Mouse (Mus musculus): ENCODE measurements around the gene Cxcr5.

Cxcr5 gene

GRCm38 (mm10) chr9:44510355-44510871 is 51.3 kb downstream of the Cxcr5 start:
- peak in 1 of 2 experiments; percentile 31 for DNase-seq (ENCODE audit: inconsistent age in 2 of 2, low spot score in 1 of 2)

- peak; percentile 90 to 97 for DNase-seq (ENCODE audit: inconsistent age in 2 of 2, low spot score in 1 of 2)
These were observed 52.0 kb downstream of the Cxcr5 start for GRCm38 (mm10) chr9:44509487-44510354.

- peak; percentile 20 to 40 for DNase-seq (ENCODE audit: inconsistent age in 2 of 2, low spot score in 1 of 2)
These were observed 52.8 kb downstream of the Cxcr5 start for GRCm38 (mm10) chr9:44508721-44509486.

GRCm38 (mm10) chr9:44508124-44508619 is 53.5 kb downstream of the Cxcr5 start:
- peak; percentile 17 to 27 for DNase-seq (ENCODE audit: inconsistent age in 2 of 2, low spot score in 1 of 2)

- DNase-seq (ENCODE audit: inconsistent age in 2 of 2, low spot score in 1 of 2): peak in 1 of 2 experiments; percentile 37
These were observed 54.3 kb downstream of the Cxcr5 start for GRCm38 (mm10) chr9:44507345-44507744.

- peak in 1 of 2 experiments; percentile 32 for DNase-seq (ENCODE audit: inconsistent age in 2 of 2, low spot score in 1 of 2)
These were observed 55.1 kb downstream of the Cxcr5 start for GRCm38 (mm10) chr9:44506566-44506965.

GRCm38 (mm10) chr9:44505824-44506467 is 55.7 kb downstream of the Cxcr5 start:
- peak; percentile 26 to 36 for DNase-seq (ENCODE audit: inconsistent age in 2 of 2, low spot score in 1 of 2)

GRCm38 (mm10) chr9:44504893-44505823 is 56.5 kb downstream of the Cxcr5 start:
- DNase-seq (ENCODE audit: inconsistent age in 2 of 2, low spot score in 1 of 2): peak; percentile 14 to 25

GRCm38 (mm10) chr9:44502006-44502405 is 59.7 kb downstream of the Cxcr5 start:
- DNase-seq (ENCODE audit: inconsistent age in 2 of 2, low spot score in 1 of 2): peak; percentile 75 to 95

GRCm38 (mm10) chr9:44501206-44501879 is 60.3 kb downstream of the Cxcr5 start:
- peak in 1 of 2 experiments; percentile 9 for DNase-seq (ENCODE audit: inconsistent age in 2 of 2, low spot score in 1 of 2)

GRCm38 (mm10) chr9:44500638-44501175 is 61.0 kb downstream of the Cxcr5 start:
- peak; percentile 23 to 43 for DNase-seq (ENCODE audit: inconsistent age in 2 of 2, low spot score in 1 of 2)

- peak; percentile 32 to 63 for DNase-seq (ENCODE audit: inconsistent age in 2 of 2, low spot score in 1 of 2)
These were observed 61.5 kb downstream of the Cxcr5 start for GRCm38 (mm10) chr9:44500163-44500533.

GRCm38 (mm10) chr9:44499356-44500162 is 62.1 kb downstream of the Cxcr5 start:
- peak; percentile 41 to 73 for DNase-seq (ENCODE audit: inconsistent age in 2 of 2, low spot score in 1 of 2)

- DNase-seq (ENCODE audit: inconsistent age in 2 of 2, low spot score in 1 of 2): peak; percentile 87 to 92
These were observed 63.0 kb downstream of the Cxcr5 start for GRCm38 (mm10) chr9:44498421-44499355.

- DNase-seq (ENCODE audit: inconsistent age in 2 of 2, low spot score in 1 of 2): peak in 1 of 2 experiments; percentile 55
These were observed 63.9 kb downstream of the Cxcr5 start for GRCm38 (mm10) chr9:44497624-44498377.

- DNase-seq (ENCODE audit: inconsistent age in 2 of 2, low spot score in 1 of 2): peak; percentile 23 to 45
These were observed 64.7 kb downstream of the Cxcr5 start for GRCm38 (mm10) chr9:44496803-44497461.
